Mouse (Mus musculus) brain, adult 2 months (tissue): ENCODE measurements around the gene Prr12.
A peak's percentile ranks its signal among the peaks of the same experiment; 100 is the strongest.

Source experiments
- DNase-seq: peaks from one replicate; pipeline ENCODE4 v3.0.0; 2011; ENCODE audit warnings: low read depth, low spot score

Prr12 gene

GRCm38 (mm10) chr7:44999753-45000152 lies 52.9 kb downstream of the Prr12 start:
- no peak for DNase-seq

- DNase-seq, result peak; percentile 48
Measured at GRCm38 (mm10) chr7:44998501-44998955, 54.2 kb downstream of the Prr12 start, which contains the start of gene Bcl2l12. Bcl2l12 (minus strand) TSS chr7:44998712.

GRCm38 (mm10) chr7:44997940-44998428 lies 54.7 kb downstream of the Prr12 start:
- no peak for DNase-seq

- DNase-seq, result peak; percentile 99
Measured at GRCm38 (mm10) chr7:44997231-44997939, 55.3 kb downstream of the Prr12 start, which contains the start of gene Irf3. Irf3 (plus strand) TSS chr7:44997648.

GRCm38 (mm10) chr7:44996672-44997071 lies 56.0 kb downstream of the Prr12 start:
- no peak for DNase-seq

- no peak for DNase-seq
Measured at GRCm38 (mm10) chr7:44986879-44987718, 65.6 kb downstream of the Prr12 start.

- DNase-seq, result peak; percentile 100
Measured at GRCm38 (mm10) chr7:44986192-44986878, 66.3 kb downstream of the Prr12 start, which contains the start of gene Prmt1. Prmt1 (minus strand) TSS chr7:44986568.

- DNase-seq, result peak; percentile 64
Measured at GRCm38 (mm10) chr7:44985595-44986191, 67.0 kb downstream of the Prr12 start.

GRCm38 (mm10) chr7:44984833-44985164 lies 67.9 kb downstream of the Prr12 start:
- DNase-seq, result no peak

GRCm38 (mm10) chr7:44983944-44984832 lies 68.5 kb downstream of the Prr12 start:
- no peak for DNase-seq

- peak; percentile 84 for DNase-seq
Measured at GRCm38 (mm10) chr7:44983085-44983484, 69.6 kb downstream of the Prr12 start.

GRCm38 (mm10) chr7:44981539-44981938 lies 71.1 kb downstream of the Prr12 start:
- no peak for DNase-seq

- no peak for DNase-seq
Measured at GRCm38 (mm10) chr7:44978300-44978699, 74.4 kb downstream of the Prr12 start.
